Mouse (Mus musculus) stomach, postnatal 0 days (tissue): ENCODE data around the gene Swi5.

Source experiments
- CTCF ChIP-seq: IDR thresholded peaks from 2 replicates; pipeline ENCODE4 v1.5.1; 2016; ENCODE audit warnings: antibody characterized with exemption, low read depth, mild to moderate bottlenecking, moderate library complexity
- EP300 ChIP-seq: optimal IDR thresholded peaks from 2 replicates; pipeline ENCODE3; 2016; ENCODE audit warnings: antibody characterized with exemption

DNA sequence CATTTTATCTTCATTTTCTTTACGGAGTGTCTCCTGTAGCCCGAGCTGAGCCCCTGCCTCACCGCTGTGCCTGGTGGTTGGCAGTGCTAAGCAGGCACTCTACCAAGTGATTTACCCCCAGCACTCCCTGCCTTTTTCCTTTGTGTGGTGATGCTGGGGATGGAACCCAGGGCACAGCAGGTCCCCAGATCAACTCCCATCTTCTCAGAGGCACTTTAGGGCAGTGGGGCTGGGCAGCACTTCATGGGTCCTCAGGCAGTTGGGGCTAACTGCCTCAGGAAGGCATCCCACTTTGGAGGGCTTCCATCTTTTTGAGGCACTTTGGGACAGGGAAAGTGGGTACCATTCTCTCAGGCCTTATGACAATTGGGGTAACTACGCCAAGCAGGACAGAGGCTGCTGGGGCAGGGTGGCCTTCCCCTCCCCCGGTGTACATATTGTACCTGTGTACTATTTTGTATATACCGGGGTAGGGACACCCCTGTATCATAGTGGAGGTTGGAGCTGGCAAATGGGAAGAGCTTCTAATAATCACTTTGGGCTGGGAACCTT, 19.4 kb upstream of the Swi5 start:
- no peak for TF ChIP-seq CTCF
- no peak for TF ChIP-seq EP300
